Mouse (Mus musculus) urinary bladder, adult 18-20 months (tissue): Measurements from ENCODE around the gene Trib2.
A peak's percentile ranks its signal among the peaks of the same experiment; 100 is the strongest.

Experiments used
- DNase-seq, 2 experiments: peaks; one replicate each; pipeline ENCODE4 v3.0.0; 2022; ENCODE audit warnings: low spot score in 2 of 2, mixed read lengths in 2 of 2

Gene Trib2

GRCm38 (mm10) chr12:15768536-15768935, 48.2 kb downstream of the Trib2 start:
- DNase-seq: peak in 1 of 2 experiments; percentile 5

- peak; percentile 10 to 76 for DNase-seq
Observed at GRCm38 (mm10) chr12:15765996-15766395, 50.7 kb downstream of the Trib2 start.

DNA sequence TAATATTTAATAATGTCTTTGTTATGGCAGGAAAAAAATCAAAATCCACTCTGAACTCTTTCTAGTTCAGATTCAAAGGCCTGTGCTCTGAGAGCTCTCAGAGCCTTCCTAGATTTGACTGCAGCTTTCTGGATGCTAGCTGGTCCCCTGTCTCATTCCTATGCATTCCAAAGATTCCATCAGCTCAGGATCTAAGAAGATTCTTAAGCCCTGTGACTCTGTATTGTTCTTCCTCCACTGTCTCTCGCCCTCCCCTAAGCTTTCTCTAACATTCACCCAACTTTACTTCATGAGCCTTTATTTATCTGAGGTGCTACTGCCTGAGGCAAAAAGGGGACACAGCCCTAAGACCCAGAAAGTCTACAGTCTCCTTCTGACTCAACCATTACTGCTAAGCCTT, 51.5 kb downstream of the Trib2 start:
- no peak for DNase-seq

DNA sequence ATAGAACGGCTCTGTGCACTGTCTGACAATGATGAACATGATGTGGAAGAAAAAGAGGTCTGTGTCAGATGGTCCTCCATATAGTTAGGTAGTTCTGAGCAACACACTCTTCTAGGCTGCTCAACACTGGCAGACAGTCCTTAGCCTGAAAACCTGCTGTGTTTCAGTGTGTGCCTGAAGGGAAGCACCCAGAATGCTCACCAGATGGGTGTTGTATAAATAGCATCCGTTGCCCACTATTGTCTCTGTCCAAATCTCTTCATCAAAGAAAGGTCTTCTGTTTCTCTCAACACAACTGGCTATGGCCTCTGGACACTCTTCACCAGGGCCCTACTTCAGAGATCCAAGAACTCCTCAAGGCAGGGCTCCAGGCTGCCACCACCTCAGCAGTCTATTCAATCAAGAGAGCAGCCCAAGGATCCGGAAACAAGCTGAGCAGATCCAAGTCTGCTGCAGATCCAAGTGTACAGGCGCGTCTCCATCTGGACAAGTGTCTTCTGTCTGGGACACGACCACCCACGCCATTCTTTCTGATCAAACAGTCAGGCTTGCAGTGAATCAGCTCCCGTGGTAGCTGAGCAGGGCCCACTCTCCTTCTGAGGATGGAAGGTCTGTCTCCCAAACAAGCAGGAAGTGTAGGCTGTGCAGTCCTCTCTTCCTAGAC, 55.1 kb downstream of the Trib2 start:
- DNase-seq: no peak

GRCm38 (mm10) chr12:15760684-15761083, 56.0 kb downstream of the Trib2 start:
- no peak for DNase-seq

DNA sequence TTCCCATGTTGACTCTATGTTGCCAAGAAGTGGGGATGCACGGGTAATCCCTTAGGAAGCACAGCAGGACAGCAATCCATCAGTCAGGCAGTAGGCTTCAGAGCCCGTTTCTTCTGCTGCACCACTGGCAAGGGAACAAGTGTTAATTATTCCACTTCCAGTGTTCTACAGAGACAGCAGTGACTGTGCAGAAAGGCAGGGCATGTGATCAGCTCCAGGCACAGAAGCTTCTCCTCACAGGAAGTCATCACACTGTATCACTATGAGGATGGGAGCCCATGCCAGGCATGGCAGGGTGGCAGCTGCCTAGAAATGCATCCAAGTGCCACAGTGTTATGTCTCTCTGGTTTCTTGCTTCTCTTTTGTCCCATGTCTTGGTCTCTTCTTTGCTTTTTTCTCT, 57.9 kb downstream of the Trib2 start:
- no peak for DNase-seq

- DNase-seq: no peak
Observed at GRCm38 (mm10) chr12:15757351-15757750, 59.4 kb downstream of the Trib2 start.

DNA sequence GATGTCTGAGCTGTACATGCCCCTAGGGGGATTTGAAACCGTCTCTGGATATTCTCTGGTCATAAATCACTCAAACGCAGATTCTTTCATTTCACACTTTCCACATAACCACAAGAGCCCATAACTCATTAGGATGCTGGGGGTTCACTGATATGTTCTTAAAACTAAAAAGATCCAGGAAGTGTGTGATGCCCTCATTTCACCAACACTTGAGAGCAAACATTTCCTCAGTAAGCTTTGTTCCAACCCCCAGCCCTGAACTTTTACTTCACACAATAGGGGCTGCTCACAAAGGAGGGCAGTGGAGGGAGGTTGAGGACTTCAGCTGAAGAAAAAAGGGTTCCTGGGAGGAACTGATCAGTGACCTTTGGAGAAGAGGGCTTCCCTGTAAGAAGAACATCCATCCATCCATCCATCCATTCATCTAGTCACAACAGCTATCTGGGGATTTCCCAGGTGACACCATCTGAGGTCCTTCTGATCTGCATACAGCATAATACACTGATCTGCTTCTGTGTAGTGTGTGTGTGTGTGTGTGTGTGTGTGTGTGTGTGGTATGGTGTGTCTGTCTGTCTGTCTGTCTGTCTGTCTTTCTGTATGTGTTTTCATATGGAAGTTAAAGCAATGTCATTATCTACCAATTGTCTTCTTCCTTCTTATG, 61.6 kb downstream of the Trib2 start:
- DNase-seq: no peak

GRCm38 (mm10) chr12:15754602-15755001, 62.1 kb downstream of the Trib2 start:
- DNase-seq: no peak

DNA sequence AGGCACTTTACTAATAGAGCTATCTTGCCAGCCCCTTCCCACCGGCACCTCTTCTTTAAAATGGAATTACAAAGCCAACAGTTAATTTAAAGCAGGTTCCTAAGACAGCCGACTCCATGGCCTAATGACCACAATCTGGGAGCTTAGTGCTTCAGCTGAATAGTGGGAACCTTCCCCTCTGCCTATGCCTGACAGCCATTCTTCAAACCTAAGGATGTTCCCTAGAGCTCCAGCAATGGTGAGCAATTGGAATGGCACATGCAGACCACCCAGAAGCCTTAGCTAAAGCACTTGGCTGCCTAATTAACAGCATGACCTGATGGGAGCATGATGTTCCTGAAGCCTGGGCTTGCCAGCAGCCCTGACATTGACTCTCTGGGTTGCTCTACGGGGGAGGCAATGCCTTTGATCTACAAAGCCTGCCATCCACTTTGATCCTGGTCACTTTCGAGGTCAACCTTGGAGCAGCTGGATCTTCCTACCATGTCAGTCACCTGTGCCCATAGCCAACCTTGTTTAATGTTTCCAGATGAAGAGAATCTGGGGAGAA, 67.0 kb downstream of the Trib2 start:
- no peak for DNase-seq

DNA sequence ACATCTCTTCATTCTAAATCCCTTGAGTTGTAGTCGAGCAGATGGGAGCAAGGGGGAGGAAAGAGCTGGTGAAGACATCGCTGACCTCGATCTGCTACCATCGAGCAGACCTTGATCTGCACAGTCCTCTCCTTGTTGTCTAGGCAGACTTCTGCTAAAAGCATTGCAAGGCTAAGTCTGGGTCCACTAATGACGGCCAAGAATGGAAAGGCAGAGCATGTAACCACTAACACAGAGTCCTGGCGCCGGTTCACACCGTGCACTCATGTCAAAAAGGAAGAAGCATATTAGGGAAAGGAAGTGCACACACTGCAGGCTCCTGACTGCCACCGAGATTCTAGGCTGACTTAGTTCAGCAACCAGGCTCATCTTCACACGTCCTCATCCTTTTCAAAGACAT, 71.0 kb downstream of the Trib2 start:
- DNase-seq: no peak
